Mouse (Mus musculus) heart, postnatal 0 days (tissue): ENCODE measurements around the gene Emc10.

Experiments used
- CTCF ChIP-seq: IDR thresholded peaks from 2 replicates; pipeline ENCODE4 v1.5.1; 2016; ENCODE audit warnings: antibody characterized with exemption, control low read depth, low read depth
- EP300 ChIP-seq: IDR thresholded peaks from 2 replicates; pipeline ENCODE4 v1.6.1; 2016; ENCODE audit warnings: antibody characterized with exemption, low read depth

DNA sequence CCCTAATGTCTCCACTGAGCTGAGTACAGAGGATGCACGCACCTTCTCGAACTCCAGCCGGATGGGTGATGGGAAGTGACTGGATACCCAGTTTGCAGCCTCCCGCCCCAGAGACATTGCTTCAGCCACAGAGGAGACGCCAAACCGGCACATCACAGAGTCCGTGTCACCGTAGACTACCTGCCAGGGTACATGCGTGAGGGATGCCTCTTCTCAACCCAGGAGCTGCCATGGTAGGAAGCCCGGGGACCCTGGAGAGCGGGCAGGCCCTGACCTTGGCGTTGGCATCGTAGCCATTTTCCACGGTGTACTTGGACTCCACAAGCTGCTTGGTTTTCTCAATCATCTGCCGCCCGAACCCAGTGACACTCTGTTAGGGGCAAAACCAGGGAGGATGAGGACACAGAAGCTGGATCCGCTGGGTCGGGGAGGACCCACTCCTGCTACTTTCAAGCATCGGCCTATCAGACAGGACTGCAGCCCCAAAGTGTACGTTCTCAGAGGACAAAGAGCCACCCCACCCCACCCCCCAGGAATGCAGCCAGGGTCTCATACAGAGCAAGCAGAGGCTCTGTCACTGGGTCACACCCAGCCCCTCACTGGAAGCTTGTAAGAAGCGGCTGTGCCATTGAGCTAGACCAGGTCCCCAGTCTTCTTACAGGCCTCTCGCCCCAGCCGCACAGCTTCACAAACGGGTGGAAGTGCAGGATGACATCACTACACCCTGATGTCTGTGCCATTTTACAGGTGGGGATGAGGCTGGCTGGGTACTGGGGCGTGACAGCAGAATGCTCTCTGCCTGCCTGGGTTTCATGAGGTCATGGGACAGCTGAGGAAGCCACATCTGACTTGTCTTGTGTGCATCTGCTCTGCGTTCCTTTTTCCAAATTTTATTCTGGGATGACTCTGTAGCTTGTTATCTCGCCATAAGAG is 39.6 kb upstream of the Emc10 start:
- TF ChIP-seq CTCF (no peak), EP300 (no peak)
